Mouse (Mus musculus): ENCODE results near the gene Rhox8. TPM values are rescaled to one million over a fixed set of nuclear protein-coding genes. Genes with fewer than 3 reads are reported as not detected.
"Not testable (repeated sequence)": the region's sequence is repeated elsewhere in the genome, so short reads cannot be mapped to it uniquely, and the experiment has no call there.

Gene Rhox8
- total RNA-seq (2021): not detected
- long read RNA-seq, experiment 1: 0 reads
- long read RNA-seq, experiment 2: 0 reads

DNA sequence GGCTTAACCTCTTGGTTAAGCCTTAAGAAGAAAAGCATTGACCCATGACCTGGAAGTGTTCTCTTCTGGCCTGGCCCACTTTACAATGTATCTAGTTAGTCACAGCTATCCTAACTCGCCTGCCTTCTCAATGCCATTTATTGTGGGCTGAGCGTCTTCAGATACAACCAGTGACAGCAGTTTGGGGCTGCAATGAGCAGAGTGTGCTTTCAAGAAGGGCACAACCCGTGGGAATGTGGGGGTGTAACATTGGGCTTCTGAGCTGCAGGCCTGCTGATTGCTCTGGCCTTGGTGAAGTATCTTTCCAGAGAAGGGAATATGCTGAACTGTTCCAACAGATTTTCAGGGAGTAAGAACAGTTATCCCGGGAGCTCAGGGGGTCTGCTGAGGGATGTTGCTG lies at the start of gene Rhox8:
TSS of gene Rhox8 (minus strand) at position 101 of the 400 bp plus-strand sequence.
- DNase-seq: no peak

DNA sequence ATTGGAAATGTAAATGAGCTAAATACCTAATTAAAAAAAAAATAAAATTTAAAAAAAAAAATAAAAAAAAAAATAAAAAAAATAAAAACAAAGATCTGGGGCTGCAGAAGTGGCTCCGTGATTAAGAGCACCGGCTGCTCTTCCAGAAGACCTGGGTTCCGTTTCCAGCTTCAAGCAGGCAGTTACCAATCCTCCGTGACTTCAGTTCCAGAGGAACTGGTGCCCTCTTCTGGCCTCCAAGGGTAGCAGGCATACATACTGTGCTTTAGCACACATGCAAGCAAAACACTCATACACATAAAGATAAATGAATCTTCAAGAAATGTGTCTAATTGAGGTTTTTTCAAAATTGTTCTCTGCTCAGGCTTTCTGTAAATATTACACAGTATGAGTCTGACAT lies 37.6 kb upstream of the Rhox8 start:
- no peak for DNase-seq

DNA sequence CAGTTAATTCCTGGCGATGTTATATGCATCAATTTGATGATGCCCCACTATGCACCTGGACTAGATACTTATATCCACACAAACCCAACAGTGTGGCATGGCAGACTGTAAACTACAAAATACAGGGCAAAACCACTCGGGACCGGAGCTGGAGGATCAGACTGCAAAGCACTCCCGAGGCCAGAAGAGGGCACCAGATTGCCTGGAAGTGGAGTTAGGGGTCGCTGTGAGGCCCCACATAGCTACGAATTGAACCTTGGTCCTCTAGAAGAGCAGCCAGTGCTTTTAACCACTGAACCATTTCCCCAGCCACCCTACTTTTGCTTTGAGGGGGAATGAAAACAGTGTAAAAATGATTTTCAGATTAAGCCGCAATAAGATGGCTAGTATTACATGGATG lies 29.8 kb upstream of the Rhox8 start:
- peak; percentile 5 to 32 for DNase-seq

DNA sequence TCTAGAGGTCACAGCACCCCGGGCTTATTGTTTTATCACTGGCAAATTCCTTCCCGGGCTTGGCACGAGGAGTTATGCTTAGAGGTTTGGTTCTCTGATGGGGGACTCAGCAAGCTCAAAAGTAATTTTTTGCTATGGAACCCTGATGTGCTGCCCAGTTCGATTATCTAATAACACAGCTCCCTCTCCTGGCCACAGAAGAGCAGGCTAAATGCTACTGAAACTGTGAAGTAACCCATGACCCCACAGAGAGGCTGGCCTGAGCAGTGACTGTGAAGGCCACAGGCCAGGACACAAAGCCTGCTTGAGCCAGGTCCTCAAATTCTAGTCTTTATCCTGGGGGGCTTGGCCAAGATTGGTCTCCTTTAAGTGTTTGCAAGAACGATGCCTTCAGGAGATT lies 25.0 kb upstream of the Rhox8 start:
- peak; percentile 13 to 14 for DNase-seq

DNA sequence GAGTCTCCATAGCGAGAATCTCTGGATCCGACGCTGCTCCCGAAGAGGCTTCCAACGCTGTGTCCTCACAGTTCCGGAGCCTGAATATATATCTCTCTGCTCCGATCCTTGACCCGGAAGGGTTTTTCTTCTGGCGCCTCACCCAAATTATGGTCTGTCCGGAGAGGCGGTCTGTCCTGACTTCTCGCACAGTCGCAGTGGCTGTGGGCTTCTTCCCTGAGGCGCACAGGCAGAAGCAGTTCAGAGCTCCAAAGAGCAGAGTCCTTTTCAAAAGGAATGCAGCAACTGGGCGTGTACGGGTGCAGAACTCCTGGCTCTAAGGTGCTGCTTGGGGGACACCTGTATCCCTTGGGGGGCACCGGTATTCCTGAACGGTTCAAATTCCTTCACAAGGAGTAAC lies 22.9 kb upstream of the Rhox8 start, which contains the start of gene Rhox9:
TSS of gene Rhox9 (minus strand) at position 101 of the 400 bp plus-strand sequence.
- not testable (repeated sequence) for DNase-seq

DNA sequence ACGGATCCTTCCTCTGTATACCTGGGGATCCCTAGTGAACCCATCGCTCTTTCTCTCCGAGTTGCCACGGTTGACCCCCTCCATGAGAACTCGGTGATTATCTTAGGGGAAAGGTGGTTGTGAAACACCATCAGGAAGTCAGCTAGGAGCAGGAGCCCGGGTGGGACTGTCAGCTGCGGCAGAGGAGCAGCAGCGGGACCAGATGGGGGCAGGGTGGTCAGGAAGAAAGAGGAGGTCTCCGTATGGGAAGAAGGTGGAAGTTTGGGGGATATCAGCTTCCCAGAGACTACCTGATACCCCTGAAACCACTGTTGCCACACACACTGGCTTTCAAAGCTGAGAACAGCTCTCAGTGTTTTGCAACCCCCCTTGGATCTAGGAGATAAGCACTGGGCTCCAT lies 18.4 kb upstream of the Rhox8 start, which contains the start of gene Rhox7b:
TSS of gene Rhox7b (minus strand) at position 101 of the 400 bp plus-strand sequence.
- DNase-seq: not testable (repeated sequence)

DNA sequence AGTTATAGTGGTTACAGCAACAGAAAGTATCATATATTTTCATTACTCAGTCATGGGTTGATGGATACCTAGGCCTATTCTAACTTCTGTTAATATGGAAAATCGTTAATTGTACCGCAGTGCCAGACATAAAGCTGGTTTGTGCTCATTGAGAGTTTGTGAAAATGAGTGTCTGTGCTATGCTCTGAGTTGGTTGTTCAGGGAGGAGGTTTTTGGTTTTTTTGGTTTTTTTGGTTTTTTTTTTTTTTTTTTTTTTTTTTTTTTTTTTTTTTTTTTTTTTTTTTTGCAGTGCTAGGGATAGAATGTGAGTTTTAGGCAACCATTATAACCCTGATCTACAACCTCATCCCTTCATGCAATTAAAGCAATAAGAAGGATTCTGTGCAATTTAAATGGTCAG lies 7.1 kb downstream of the Rhox8 start:
- no peak for DNase-seq

DNA sequence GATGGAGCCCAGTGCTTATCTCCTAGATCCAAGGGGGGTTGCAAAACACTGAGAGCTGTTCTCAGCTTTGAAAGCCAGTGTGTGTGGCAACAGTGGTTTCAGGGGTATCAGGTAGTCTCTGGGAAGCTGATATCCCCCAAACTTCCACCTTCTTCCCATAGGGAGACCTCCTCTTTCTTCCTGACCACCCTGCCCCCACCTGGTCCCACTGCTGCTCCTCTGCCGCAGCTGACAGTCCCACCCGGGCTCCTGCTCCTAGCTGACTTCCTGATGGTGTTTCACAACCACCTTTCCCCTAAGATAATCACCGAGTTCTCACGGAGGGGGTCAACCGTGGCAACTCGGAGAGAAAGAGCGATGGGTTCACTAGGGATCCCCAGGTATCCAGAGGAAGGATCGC lies 47.4 kb downstream of the Rhox8 start, which contains the start of gene Rhox7a:
TSS of gene Rhox7a (plus strand) at position 301 of the 400 bp plus-strand sequence.
- DNase-seq: not testable (repeated sequence)

DNA sequence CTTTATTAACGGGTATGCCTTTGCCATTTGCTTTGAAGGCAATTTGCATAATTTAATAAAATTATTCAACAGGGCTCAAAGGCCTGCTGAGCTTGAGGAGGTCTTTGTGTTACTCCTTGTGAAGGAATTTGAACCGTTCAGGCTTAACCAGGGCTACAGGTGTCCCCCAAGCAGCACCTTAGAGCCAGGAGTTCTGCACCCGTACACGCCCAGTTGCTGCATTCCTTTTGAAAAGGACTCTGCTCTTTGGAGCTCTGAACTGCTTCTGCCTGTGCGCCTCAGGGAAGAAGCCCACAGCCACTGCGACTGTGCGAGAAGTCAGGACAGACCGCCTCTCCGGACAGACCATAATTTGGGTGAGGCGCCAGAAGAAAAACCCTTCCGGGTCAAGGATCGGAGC lies 52.1 kb downstream of the Rhox8 start, which contains the start of gene Rhox6:
TSS of gene Rhox6 (plus strand) at position 301 of the 400 bp plus-strand sequence.
- DNase-seq: not testable (repeated sequence)

Other genes with a start within 250 kb of the Rhox8 start
- gene Rhox2g, start 235.5 kb downstream of the Rhox8 start, total RNA-seq (2021): not detected
- not detected for gene Rhox4g, start 227.6 kb downstream of the Rhox8 start, total RNA-seq (2021)
- gene Rhox3h, start 210.2 kb downstream of the Rhox8 start, total RNA-seq (2021): not detected
- not detected for gene Rhox2h, start 205.7 kb downstream of the Rhox8 start, total RNA-seq (2021)
- not detected for gene Rhox5, start 74.1 kb downstream of the Rhox8 start, total RNA-seq (2021)
- not detected for gene Rhox6, start 52.0 kb downstream of the Rhox8 start, total RNA-seq (2021)
- not detected for gene Rhox7a, start 47.3 kb downstream of the Rhox8 start, total RNA-seq (2021)
- gene Rhox7b, start 18.3 kb upstream of the Rhox8 start, total RNA-seq (2021): not detected
- gene Rhox9, start 22.8 kb upstream of the Rhox8 start, total RNA-seq (2021): not detected
- not detected for gene Btg1-ps1, start 139.9 kb upstream of the Rhox8 start, total RNA-seq (2021)
- gene Btg1-ps2, start 164.2 kb upstream of the Rhox8 start, total RNA-seq (2021): not detected
- gene Rhox10, start 187.5 kb upstream of the Rhox8 start, total RNA-seq (2021): not detected
- gene Rhox11, start 206.2 kb upstream of the Rhox8 start, total RNA-seq (2021): not detected
- not detected for gene Rhox12, start 232.0 kb upstream of the Rhox8 start, total RNA-seq (2021)
- gene Rhox13, start 242.3 kb upstream of the Rhox8 start, total RNA-seq (2021): not detected

All from adrenal gland, postnatal 36 days (tissue).